In the genomic region with DNA sequence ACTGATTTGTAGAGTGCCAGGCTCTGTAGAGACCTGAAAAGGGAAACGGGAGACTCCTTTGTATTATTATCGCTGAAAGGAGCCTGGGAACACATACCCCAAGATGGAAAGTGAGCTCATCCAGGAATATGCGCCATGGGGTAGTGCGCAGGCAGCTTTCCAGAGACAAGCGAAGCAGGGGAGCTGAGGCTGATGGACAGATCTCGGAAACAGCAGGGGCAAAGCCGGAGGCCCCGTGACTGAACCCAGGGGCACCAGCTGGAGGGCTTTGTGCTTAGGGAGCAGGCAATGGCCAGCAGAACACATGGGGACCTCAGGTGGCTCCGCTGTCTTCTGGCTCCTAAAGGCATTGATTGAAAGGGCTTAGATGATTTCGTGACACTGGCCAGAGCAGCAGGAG, we compare ENCODE assay signal across 9 mouse cellular contexts. TPM values are rescaled to one million over a fixed set of nuclear protein-coding genes. Genes with fewer than 3 reads are reported as not detected.
DNase-seq lines count a peak whose midpoint lies in the region; ATAC-seq and TF ChIP-seq lines count a peak whose summit lies in the region.
"Had no signal": no experiment of that assay in that cellular context is flagged by ENCODE, and none has a peak within 500 bp of the region (broad histone marks: within the 10 kb centered on the region; RNA-seq: fewer than 3 reads in every experiment).

No protein-coding gene starts in this region.

- WGBS in midbrain, embryonic 13.5 days: 2% methylated on average over 10 of the region's 10 CpGs
- WGBS in liver, embryonic 11.5 days: 17% methylated on average over 10 of the region's 10 CpGs
- WGBS in kidney, adult 2 months: 34% methylated on average over 10 of the region's 10 CpGs

- TF ChIP-seq POLR2A in kidney, adult 2 months (IDR thresholded peaks at IDR 0.05; ENCODE audit: low read depth, low read length): no peak

- no peaks in the 10 kb centered on the region for H3K36me3 ChIP-seq in midbrain, embryonic 13.5 days
- H3K36me3 ChIP-seq in liver, embryonic 11.5 days (ENCODE audit: control insufficient read depth, insufficient read depth, low read length): no peaks in the 10 kb centered on the region
- H3K36me3 ChIP-seq in kidney, adult 2 months (ENCODE audit: control insufficient read depth, insufficient read depth, low read length): no peaks in the 10 kb centered on the region
- H3K36me3 ChIP-seq: liver, embryonic 15.5 days; stomach, embryonic 15.5 days had no signal

- DNase-seq in cerebellum, adult 11 months: peak; percentile 70
- DNase-seq in cerebellum, adult 9-10 months: peak; percentile 83
- DNase-seq in forelimb bud, embryonic 11.5 days (ENCODE audit: low read depth, low spot score): peak; percentile 20
- no peak for DNase-seq in liver, embryonic 11.5 days (ENCODE audit: low spot score)
- DNase-seq in kidney, adult 2 months: no peak

- H3K4me3 ChIP-seq in midbrain, embryonic 13.5 days (replicated peaks): no peak overlapping the region
- H3K4me3 ChIP-seq in liver, embryonic 11.5 days (ENCODE audit: low read depth, low read length): no peak overlapping the region
- no peak overlapping the region for H3K4me3 ChIP-seq in kidney, adult 2 months (ENCODE audit: insufficient read depth, low read depth, low read length)
- H3K4me3 ChIP-seq: liver, embryonic 15.5 days; stomach, embryonic 15.5 days had no signal

- peak overlapping the region; percentile 83 for H3K27ac ChIP-seq in midbrain, embryonic 13.5 days
- no peak overlapping the region for H3K27ac ChIP-seq in liver, embryonic 11.5 days (ENCODE audit: low read depth, low read length)
- H3K27ac ChIP-seq in kidney, adult 2 months (ENCODE audit: insufficient read depth, low read depth, low read length): no peak overlapping the region
- H3K27ac ChIP-seq: liver, embryonic 15.5 days; stomach, embryonic 15.5 days had no signal

- H3K9ac ChIP-seq in midbrain, embryonic 13.5 days (replicated peaks): peak overlapping the region; percentile 43
- no peak overlapping the region for H3K9ac ChIP-seq in liver, embryonic 11.5 days (ENCODE audit: low read depth, low read length)
- H3K9ac ChIP-seq: liver, embryonic 15.5 days; stomach, embryonic 15.5 days had no signal

- peak overlapping the region; percentile 29 for H3K4me2 ChIP-seq in midbrain, embryonic 13.5 days (replicated peaks)
- H3K4me2 ChIP-seq in liver, embryonic 11.5 days: no peak overlapping the region
- H3K4me2 ChIP-seq: liver, embryonic 15.5 days; stomach, embryonic 15.5 days had no signal

- peak; percentile 69 for ATAC-seq in midbrain, embryonic 13.5 days
- ATAC-seq in liver, embryonic 11.5 days (replicated peaks; ENCODE audit: low FRiP score): no peak
- no peak for ATAC-seq in megakaryocyte, adult 5-6 weeks (ENCODE audit: poor library complexity, severe bottlenecking)

- H3K27me3 ChIP-seq in midbrain, embryonic 13.5 days: no peaks in the 10 kb centered on the region
- H3K27me3 ChIP-seq in liver, embryonic 11.5 days (replicated peaks; ENCODE audit: control insufficient read depth, insufficient read depth, low read length): no peaks in the 10 kb centered on the region
- H3K27me3 ChIP-seq in kidney, adult 2 months (replicated peaks; ENCODE audit: control insufficient read depth, insufficient read depth, low read length): no peaks in the 10 kb centered on the region
- H3K27me3 ChIP-seq: liver, embryonic 15.5 days; stomach, embryonic 15.5 days had no signal

- H3K4me1 ChIP-seq in midbrain, embryonic 13.5 days (replicated peaks): peaks cover 48% of the 10 kb centered on the region
- no peaks in the 10 kb centered on the region for H3K4me1 ChIP-seq in liver, embryonic 11.5 days (replicated peaks; ENCODE audit: control insufficient read depth, insufficient read depth, low read length)
- H3K4me1 ChIP-seq in kidney, adult 2 months (ENCODE audit: control insufficient read depth, insufficient read depth, low read length): no peaks in the 10 kb centered on the region
- H3K4me1 ChIP-seq: liver, embryonic 15.5 days; stomach, embryonic 15.5 days had no signal

- H3K9me3 ChIP-seq in midbrain, embryonic 13.5 days: no peaks in the 10 kb centered on the region
- no peaks in the 10 kb centered on the region for H3K9me3 ChIP-seq in liver, embryonic 11.5 days (ENCODE audit: control insufficient read depth, low read length)
- H3K9me3 ChIP-seq: liver, embryonic 15.5 days; stomach, embryonic 15.5 days had no signal

- no peak for TF ChIP-seq CTCF in kidney, adult 2 months (conservative IDR thresholded peaks at IDR 0.05; ENCODE audit: insufficient read depth, insufficient read length, low read depth, low read length)

RNA-seq across cellular contexts. Expression of gene Wscd2, which starts 13.1 kb away (rescaled TPM):
- 9.4 and 10.6 TPM in 2 replicates for polyA plus RNA-seq in midbrain, embryonic 13.5 days (2015; fragmentation: Nextera tagmentation; extraction: Ambion mirVana)
- 0.29 and 0.45 TPM in 2 replicates for polyA plus RNA-seq in liver, embryonic 11.5 days (2014; fragmentation: Nextera tagmentation; extraction: Ambion mirVana)
- polyA plus RNA-seq in kidney, adult 2 months (2012; rRNA removed): 9.0 and 10.1 TPM in 2 replicates
- total RNA-seq in megakaryocyte, adult 5-6 weeks (2015): 0.16 TPM in 1 of 2 replicates, not detected in the other
- 0.18 TPM in 1 of 2 replicates, not detected in the other for total RNA-seq in megakaryocyte, adult 5-6 weeks (2017)

Comparison
In these comparisons a context has a peak if more than half of its experiments do, and no peak if none do; other contexts are left out.
1. DNase-seq: peak in cerebellum, adult 11 months (single experiment), cerebellum, adult 9-10 months (single experiment) and forelimb bud, embryonic 11.5 days (single experiment); none in liver, embryonic 11.5 days (single experiment) and kidney, adult 2 months (single experiment).